Mouse (Mus musculus): ENCODE measurements around the gene Wnt2. TPM values are rescaled to one million over a fixed set of nuclear protein-coding genes. Genes with fewer than 3 reads are reported as not detected.

Wnt2 gene
- polyA plus RNA-seq, 1 experiment, result 1.3 TPM

GRCm38 (mm10) chr6:17963455-17963854 lies 66.9 kb downstream of the Wnt2 start:
- H3K36me3 ChIP-seq (ENCODE audit: control insufficient read depth, insufficient read depth, low read length), result no peaks in the 10 kb centered on the region
- no peak overlapping the region for H3K4me3 ChIP-seq (ENCODE audit: extremely low read depth, insufficient read depth, insufficient read length)
- no peak for DNase-seq (ENCODE audit: low read depth in 1 of 2, low spot score in 2 of 2)
- TF ChIP-seq CTCF (IDR thresholded peaks at IDR 0.05; ENCODE audit: extremely low read depth, insufficient read depth, insufficient read length, insufficient replicate concordance), result no peak
- no peak overlapping the region for H3K27ac ChIP-seq (ENCODE audit: insufficient read depth, low read length)
- no peaks in the 10 kb centered on the region for H3K27me3 ChIP-seq (ENCODE audit: control insufficient read depth, insufficient read depth, low read length)
- H3K4me1 ChIP-seq (ENCODE audit: control insufficient read depth, insufficient read depth, insufficient read length), result no peaks in the 10 kb centered on the region
- WGBS, result 90% methylated on average over 3 of the region's 3 CpGs

- TF ChIP-seq CTCF (IDR thresholded peaks at IDR 0.05; ENCODE audit: extremely low read depth, insufficient read depth, insufficient read length, insufficient replicate concordance) (no peak), POLR2A (IDR thresholded peaks at IDR 0.05; ENCODE audit: low read depth, low read length) (no peak)
- H3K4me1 ChIP-seq (ENCODE audit: control insufficient read depth, insufficient read depth, insufficient read length), result no peaks in the 10 kb centered on the region; the same call in 1 of the 2 replicates
- no peak overlapping the region for H3K27ac ChIP-seq (ENCODE audit: insufficient read depth, low read length)
- no peaks in the 10 kb centered on the region for H3K36me3 ChIP-seq (ENCODE audit: control insufficient read depth, insufficient read depth, low read length)
- H3K27me3 ChIP-seq (ENCODE audit: control insufficient read depth, insufficient read depth, low read length), result no peaks in the 10 kb centered on the region
- no peak overlapping the region for H3K4me3 ChIP-seq (ENCODE audit: extremely low read depth, insufficient read depth, insufficient read length)
- DNase-seq (ENCODE audit: low read depth in 1 of 2, low spot score in 2 of 2), result no peak
- WGBS, result 87% methylated on average over 8 of the region's 8 CpGs
Measured at GRCm38 (mm10) chr6:17951779-17952178, 78.6 kb downstream of the Wnt2 start.

- no peaks in the 10 kb centered on the region for H3K36me3 ChIP-seq (ENCODE audit: control insufficient read depth, insufficient read depth, low read length)
- H3K27ac ChIP-seq (ENCODE audit: insufficient read depth, low read length), result no peak overlapping the region
- no peak for DNase-seq (ENCODE audit: low read depth in 1 of 2, low spot score in 2 of 2)
- TF ChIP-seq POLR2A (IDR thresholded peaks at IDR 0.05; ENCODE audit: low read depth, low read length) (no peak), CTCF (IDR thresholded peaks at IDR 0.05; ENCODE audit: extremely low read depth, insufficient read depth, insufficient read length, insufficient replicate concordance) (no peak)
- H3K27me3 ChIP-seq (ENCODE audit: control insufficient read depth, insufficient read depth, low read length), result no peaks in the 10 kb centered on the region
- no peak overlapping the region for H3K4me3 ChIP-seq (ENCODE audit: extremely low read depth, insufficient read depth, insufficient read length)
- 80% methylated on average over 5 of the region's 5 CpGs for WGBS
- H3K4me1 ChIP-seq (ENCODE audit: control insufficient read depth, insufficient read depth, insufficient read length), result no peaks in the 10 kb centered on the region; the same call in 1 of the 2 replicates
Measured at GRCm38 (mm10) chr6:17949103-17949502, 81.3 kb downstream of the Wnt2 start.

- H3K36me3 ChIP-seq (ENCODE audit: control insufficient read depth, insufficient read depth, low read length), result no peaks in the 10 kb centered on the region
- H3K27me3 ChIP-seq (ENCODE audit: control insufficient read depth, insufficient read depth, low read length), result no peaks in the 10 kb centered on the region
- no peak overlapping the region for H3K27ac ChIP-seq (ENCODE audit: insufficient read depth, low read length)
- no peaks in the 10 kb centered on the region; the same call in 1 of the 2 replicates for H3K4me1 ChIP-seq (ENCODE audit: control insufficient read depth, insufficient read depth, insufficient read length)
- 34% methylated on average over 11 of the region's 11 CpGs for WGBS
- TF ChIP-seq POLR2A (IDR thresholded peaks at IDR 0.05; ENCODE audit: low read depth, low read length), result no peak
- TF ChIP-seq CTCF (IDR thresholded peaks at IDR 0.05; ENCODE audit: extremely low read depth, insufficient read depth, insufficient read length, insufficient replicate concordance), result no peak
- no peak for DNase-seq (ENCODE audit: low read depth in 1 of 2, low spot score in 2 of 2)
- no peak overlapping the region for H3K4me3 ChIP-seq (ENCODE audit: extremely low read depth, insufficient read depth, insufficient read length)
Measured at GRCm38 (mm10) chr6:17947130-17947831, 83.1 kb downstream of the Wnt2 start.

- WGBS, result 76% methylated on average over 5 of the region's 5 CpGs
- Histone ChIP-seq H3K36me3 (ENCODE audit: control insufficient read depth, insufficient read depth, low read length) (no peaks in the 10 kb centered on the region), H3K4me3 (ENCODE audit: extremely low read depth, insufficient read depth, insufficient read length) (no peak overlapping the region), H3K27me3 (ENCODE audit: control insufficient read depth, insufficient read depth, low read length) (no peaks in the 10 kb centered on the region), H3K4me1 (ENCODE audit: control insufficient read depth, insufficient read depth, insufficient read length) (no peaks in the 10 kb centered on the region; the same call in 1 of the 2 replicates), H3K27ac (ENCODE audit: insufficient read depth, low read length) (no peak overlapping the region)
- DNase-seq (ENCODE audit: low read depth in 1 of 2, low spot score in 2 of 2), result no peak
- TF ChIP-seq CTCF (IDR thresholded peaks at IDR 0.05; ENCODE audit: extremely low read depth, insufficient read depth, insufficient read length, insufficient replicate concordance) (no peak), POLR2A (IDR thresholded peaks at IDR 0.05; ENCODE audit: low read depth, low read length) (no peak)
Measured at GRCm38 (mm10) chr6:17946456-17946855, 83.9 kb downstream of the Wnt2 start.

- TF ChIP-seq POLR2A (IDR thresholded peaks at IDR 0.05; ENCODE audit: low read depth, low read length), result no peak
- TF ChIP-seq CTCF (IDR thresholded peaks at IDR 0.05; ENCODE audit: extremely low read depth, insufficient read depth, insufficient read length, insufficient replicate concordance), result no peak
Measured at GRCm38 (mm10) chr6:17943877-17944617, 86.3 kb downstream of the Wnt2 start.

GRCm38 (mm10) chr6:17942344-17942743 lies 88.0 kb downstream of the Wnt2 start:
- no peak overlapping the region for H3K4me3 ChIP-seq (ENCODE audit: extremely low read depth, insufficient read depth, insufficient read length)
- no peaks in the 10 kb centered on the region for H3K27me3 ChIP-seq (ENCODE audit: control insufficient read depth, insufficient read depth, low read length)
- TF ChIP-seq CTCF (IDR thresholded peaks at IDR 0.05; ENCODE audit: extremely low read depth, insufficient read depth, insufficient read length, insufficient replicate concordance), result no peak
- TF ChIP-seq POLR2A (IDR thresholded peaks at IDR 0.05; ENCODE audit: low read depth, low read length), result no peak
- 76% methylated on average over 7 of the region's 7 CpGs for WGBS
- DNase-seq (ENCODE audit: low read depth in 1 of 2, low spot score in 2 of 2), result no peak
- H3K4me1 ChIP-seq (ENCODE audit: control insufficient read depth, insufficient read depth, insufficient read length), result no peaks in the 10 kb centered on the region; the same call in 1 of the 2 replicates
- H3K27ac ChIP-seq (ENCODE audit: insufficient read depth, low read length), result no peak overlapping the region
- no peaks in the 10 kb centered on the region for H3K36me3 ChIP-seq (ENCODE audit: control insufficient read depth, insufficient read depth, low read length)

More at GRCm38 (mm10) chr6:17943877-17944617, 86.3 kb downstream of the Wnt2 start:
- DNase-seq (ENCODE audit: low read depth in 1 of 2, low spot score in 2 of 2), result no peak
- Histone ChIP-seq H3K4me1 (ENCODE audit: control insufficient read depth, insufficient read depth, insufficient read length) (no peaks in the 10 kb centered on the region; the same call in 1 of the 2 replicates), H3K4me3 (ENCODE audit: extremely low read depth, insufficient read depth, insufficient read length) (no peak overlapping the region), H3K36me3 (ENCODE audit: control insufficient read depth, insufficient read depth, low read length) (no peaks in the 10 kb centered on the region), H3K27ac (ENCODE audit: insufficient read depth, low read length) (no peak overlapping the region), H3K27me3 (ENCODE audit: control insufficient read depth, insufficient read depth, low read length) (no peaks in the 10 kb centered on the region)
- WGBS, result 80% methylated on average over 9 of the region's 9 CpGs
